Mouse (Mus musculus) left cerebral cortex, adult 8-10 months (tissue): ENCODE results near the gene Nynrin. TPM values are rescaled to one million over a fixed set of nuclear protein-coding genes. Genes with fewer than 3 reads are reported as not detected.

ENCODE experiments used
- DNase-seq, 2 experiments: peaks; one replicate each; pipeline ENCODE4 v3.0.0; 2022; ENCODE audit warnings: low spot score in 2 of 2
- total RNA-seq, 4 experiments: library from RNA; stranded (reverse); gene quantifications; 2 replicates each; pipeline ENCODE4 v1.2.4; 2022

Gene Nynrin
- total RNA-seq, 4 experiments from 2014 or later = 7.3 to 13.3 (median 11.3) TPM

GRCm38 (mm10) chr14:55877469-55878315 is 23.9 kb downstream of the Nynrin start:
- DNase-seq = no peak

GRCm38 (mm10) chr14:55878316-55878940 is 24.6 kb downstream of the Nynrin start:
- DNase-seq = no peak

- peak; percentile 43 to 62 for DNase-seq
These were observed 25.8 kb downstream of the Nynrin start for GRCm38 (mm10) chr14:55879623-55880022.

- no peak for DNase-seq
These were observed 27.2 kb downstream of the Nynrin start for GRCm38 (mm10) chr14:55880982-55881381.

GRCm38 (mm10) chr14:55882171-55882641 is 28.4 kb downstream of the Nynrin start:
- no peak for DNase-seq

GRCm38 (mm10) chr14:55883149-55883661 is 29.4 kb downstream of the Nynrin start:
- no peak for DNase-seq

GRCm38 (mm10) chr14:55883663-55884062 is 29.9 kb downstream of the Nynrin start:
- DNase-seq = no peak

- DNase-seq = no peak
These were observed 30.4 kb downstream of the Nynrin start, which contains the start of gene Cbln3 for GRCm38 (mm10) chr14:55884166-55884565. Gene Cbln3 (minus strand): TSS chr14:55884392.

GRCm38 (mm10) chr14:55884713-55885113 is 30.9 kb downstream of the Nynrin start, which contains the start of gene Khnyn:
Gene Khnyn (plus strand): TSS chr14:55884947.
- DNase-seq = peak; percentile 51 to 82

GRCm38 (mm10) chr14:55885114-55885790 is 31.4 kb downstream of the Nynrin start:
- no peak for DNase-seq

- DNase-seq = no peak
These were observed 32.0 kb downstream of the Nynrin start for GRCm38 (mm10) chr14:55885791-55886271.

GRCm38 (mm10) chr14:55886571-55887382 is 33.0 kb downstream of the Nynrin start:
- no peak for DNase-seq

GRCm38 (mm10) chr14:55897671-55898070 is 43.9 kb downstream of the Nynrin start:
- DNase-seq = no peak

GRCm38 (mm10) chr14:55898947-55899346 is 45.1 kb downstream of the Nynrin start:
- DNase-seq = no peak

GRCm38 (mm10) chr14:55899701-55900413 is 46.0 kb downstream of the Nynrin start, which contains the start of gene Sdr39u1:
Gene Sdr39u1 (minus strand): TSS chr14:55900293.
- DNase-seq = peak; percentile 46 to 93

GRCm38 (mm10) chr14:55900414-55900755 is 46.6 kb downstream of the Nynrin start:
- DNase-seq = peak in 1 of 2 experiments; percentile 44

- no peak for DNase-seq
These were observed 51.7 kb downstream of the Nynrin start for GRCm38 (mm10) chr14:55905518-55905917.

- no peak for DNase-seq
These were observed 59.6 kb downstream of the Nynrin start for GRCm38 (mm10) chr14:55913406-55913805.

GRCm38 (mm10) chr14:55918240-55919082 is 64.7 kb downstream of the Nynrin start:
- DNase-seq = no peak
